Mouse (Mus musculus) small intestine, adult 2 months (tissue): ENCODE data around the gene Sipa1l3. TPM values are rescaled to one million over a fixed set of nuclear protein-coding genes. Genes with fewer than 3 reads are reported as not detected.

Experiments used
- H3K27ac ChIP-seq: fragments of 200-500 bp; 2 replicates; pipeline ENCODE4 v1.5.1; 2012; ENCODE audit warnings: low read depth, low read length, control low read depth, inconsistent platforms; ENCODE audit not compliant: insufficient read depth
- H3K27me3 ChIP-seq: fragments of 200-500 bp; 2 replicates; pipeline ENCODE4 v1.6.1; 2012; ENCODE audit warnings: mild to moderate bottlenecking, moderate library complexity, low read length, inconsistent platforms; ENCODE audit not compliant: control insufficient read depth, insufficient read depth
- H3K36me3 ChIP-seq: fragments of 200-500 bp; 2 replicates; pipeline ENCODE4 v1.6.1; 2012; ENCODE audit warnings: mild to moderate bottlenecking, low read length, control low read depth, inconsistent platforms; ENCODE audit not compliant: control insufficient read depth, insufficient read depth
- H3K4me1 ChIP-seq: fragments of 200-500 bp; 2 replicates; pipeline ENCODE4 v1.6.1; 2012; ENCODE audit warnings: low read length, inconsistent platforms, mixed read lengths; ENCODE audit not compliant: control insufficient read depth, insufficient read depth, insufficient read length
- H3K4me3 ChIP-seq: fragments of 200-500 bp; 2 replicates; pipeline ENCODE4 v1.5.1; 2012; ENCODE audit warnings: low read depth, mild to moderate bottlenecking, control low read depth, inconsistent platforms, low read length, moderate library complexity
- CTCF ChIP-seq: fragments of 200-500 bp; IDR thresholded peaks from 2 replicates; pipeline ENCODE4 v1.5.1; 2012; ENCODE audit warnings: low read depth, mild to moderate bottlenecking, control low read depth, inconsistent platforms, low read length, moderate library complexity, mixed read lengths; ENCODE audit not compliant: insufficient replicate concordance, insufficient read length; ENCODE audit errors: extremely low read depth
- POLR2A ChIP-seq: fragments of 200-500 bp; IDR thresholded peaks from 2 replicates; pipeline ENCODE4 v1.6.1; 2012; ENCODE audit warnings: low read depth, mild to moderate bottlenecking, control low read depth, inconsistent platforms, low read length, moderate library complexity
- WGBS: fragments of 180-500 bp; shearing (Covaris S2); methylation state at CpG from one replicate; pipeline ENCODE4 v1.1.7; 2018; 5-methylcytosine and 5-hydroxymethylcytosine counted together
- polyA plus RNA-seq: library from polyadenylated mRNA; depleted of rRNA; stranded (reverse); fragments of >200 nt; gene quantifications from 2 replicates; pipeline ENCODE4 v1.2.3, GENCODE M21; 2012

The Sipa1l3 gene
- polyA plus RNA-seq, 1 experiment, result 192 TPM

DNA sequence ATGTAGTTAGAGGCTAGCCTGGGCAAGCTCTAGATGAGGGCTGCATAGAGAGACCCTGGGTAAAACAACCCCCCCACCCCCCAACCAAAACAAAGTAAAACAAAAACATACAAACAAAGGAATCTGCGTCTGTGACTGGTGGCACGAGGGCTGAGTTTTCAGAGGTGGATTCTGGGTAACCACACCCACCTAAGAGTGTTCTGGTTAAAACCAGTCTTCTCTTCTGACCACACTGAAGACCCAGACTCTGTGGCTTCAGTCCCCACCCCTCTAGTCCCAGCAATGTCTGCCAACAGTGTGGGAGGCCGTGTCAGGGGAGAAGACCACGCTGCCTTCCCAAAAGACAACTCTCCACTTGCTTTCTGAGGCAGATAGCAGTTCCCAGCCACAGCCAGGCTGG, 72.3 kb downstream of the Sipa1l3 start:
- 73% methylated on average over 4 of the region's 4 CpGs for WGBS
- Histone ChIP-seq H3K4me1 (peaks cover 33% of the 10 kb centered on the region), H3K27me3 (no peaks in the 10 kb centered on the region), H3K27ac (no peak overlapping the region), H3K36me3 (0 out of 2 replicates have a peak, but pooled peaks cover 1% of the 10 kb centered on the region), H3K4me3 (no peak overlapping the region)
- TF ChIP-seq CTCF, result no peak

DNA sequence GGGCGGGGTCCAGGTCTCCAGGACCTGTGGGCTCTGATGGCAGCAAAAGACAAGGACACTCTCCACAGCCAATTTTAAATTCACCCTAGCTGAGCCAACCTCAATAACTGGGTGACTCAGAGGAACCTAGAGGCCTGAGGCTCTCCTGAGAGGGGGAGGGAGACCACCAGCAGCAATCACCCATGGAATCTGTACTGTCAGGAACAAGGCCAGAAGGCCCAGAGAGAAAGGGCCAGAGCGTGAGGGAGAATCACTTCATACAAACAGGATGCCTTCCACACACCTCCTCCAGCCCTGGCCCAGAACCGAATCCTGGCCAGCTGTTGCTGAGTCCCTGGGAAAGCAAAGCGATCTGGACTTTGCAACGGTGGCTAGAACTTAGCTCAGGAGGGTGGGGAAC, 73.9 kb downstream of the Sipa1l3 start:
- WGBS, result 34% methylated on average over 5 of the region's 5 CpGs
- Histone ChIP-seq H3K27ac (no peak overlapping the region; the same call in 1 of the 2 replicates), H3K36me3 (0 out of 2 replicates have a peak, but pooled peaks cover 1% of the 10 kb centered on the region), H3K4me1 (peaks cover 33% of the 10 kb centered on the region), H3K27me3 (no peaks in the 10 kb centered on the region), H3K4me3 (no peak overlapping the region)
- TF ChIP-seq CTCF (no peak), POLR2A (no peak)

DNA sequence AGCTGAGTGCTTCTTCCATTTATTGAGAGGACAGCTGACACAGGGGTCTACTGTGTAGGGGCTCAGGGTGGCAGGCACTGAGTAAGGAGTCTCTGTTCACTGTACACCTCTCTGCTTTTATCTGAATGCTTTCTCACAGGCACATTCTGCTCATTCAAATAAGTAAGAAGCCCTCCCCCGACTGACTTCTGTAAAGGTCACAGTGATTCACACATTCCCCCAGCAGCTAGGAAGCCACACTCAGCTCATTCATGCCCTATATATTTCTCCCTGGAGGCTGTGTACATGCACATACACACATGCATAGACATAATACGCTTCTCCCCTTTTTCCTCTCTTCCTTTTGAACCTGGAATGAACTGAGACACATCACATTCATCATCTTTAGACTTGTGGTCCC, 74.4 kb downstream of the Sipa1l3 start:
- TF ChIP-seq POLR2A (no peak), CTCF (no peak)
- Histone ChIP-seq H3K36me3 (0 out of 2 replicates have a peak, but pooled peaks cover 1% of the 10 kb centered on the region), H3K27ac (no peak overlapping the region), H3K4me1 (peaks cover 33% of the 10 kb centered on the region), H3K27me3 (no peaks in the 10 kb centered on the region), H3K4me3 (no peak overlapping the region)
- 49% methylated on average over 2 of the region's 2 CpGs for WGBS

DNA sequence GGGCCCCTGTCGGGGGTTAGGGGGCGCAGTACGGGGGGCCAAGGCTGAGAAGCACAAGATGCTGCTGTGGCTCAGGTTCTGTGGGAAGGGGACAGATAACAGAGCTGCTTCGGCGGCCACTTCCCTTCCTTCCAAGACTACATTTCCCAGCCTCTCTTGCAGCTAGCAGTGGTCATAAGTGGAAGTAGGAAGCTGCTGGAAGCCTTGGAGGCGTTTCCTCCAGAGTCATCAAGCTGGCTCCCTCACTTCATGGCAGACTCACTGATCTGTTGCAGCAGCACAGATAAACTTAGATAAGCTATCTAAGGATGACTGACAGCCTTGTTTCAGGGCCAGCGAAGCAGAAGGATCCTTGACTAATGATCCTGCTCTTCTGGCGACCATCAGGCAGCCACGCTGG, 76.6 kb downstream of the Sipa1l3 start:
- Histone ChIP-seq H3K27ac (no peak overlapping the region), H3K4me1 (peaks cover 23% of the 10 kb centered on the region), H3K4me3 (no peak overlapping the region), H3K36me3 (0 out of 2 replicates have a peak, but pooled peaks cover 1% of the 10 kb centered on the region), H3K27me3 (no peaks in the 10 kb centered on the region)
- TF ChIP-seq POLR2A (no peak), CTCF (no peak)
- 67% methylated on average over 9 of the region's 9 CpGs for WGBS

DNA sequence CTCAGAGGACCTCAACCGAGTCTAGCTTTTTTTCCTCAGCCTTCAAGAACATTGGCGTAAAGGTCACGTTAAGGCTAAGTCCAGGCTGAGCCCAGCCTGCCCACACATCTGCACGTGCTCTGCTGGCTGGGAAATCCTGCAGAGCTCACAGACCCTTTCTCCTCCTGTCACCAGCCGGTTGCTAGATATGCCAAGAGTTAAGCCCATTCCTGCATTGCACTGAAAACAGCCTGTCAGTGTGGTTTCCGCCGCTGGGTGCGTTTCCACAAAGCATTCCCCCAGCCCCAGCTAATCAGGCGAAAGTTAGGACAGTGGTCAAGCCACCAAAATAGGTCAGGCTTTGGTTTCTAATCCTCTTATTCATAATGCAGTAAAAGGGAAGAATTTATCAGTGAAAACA, 77.3 kb downstream of the Sipa1l3 start:
- TF ChIP-seq POLR2A, result no peak
- Histone ChIP-seq H3K4me1 (peaks cover 19% of the 10 kb centered on the region), H3K27me3 (no peaks in the 10 kb centered on the region), H3K27ac (no peak overlapping the region), H3K36me3 (0 out of 2 replicates have a peak, but pooled peaks cover 1% of the 10 kb centered on the region), H3K4me3 (no peak overlapping the region)
- 86% methylated on average over 9 of the region's 9 CpGs for WGBS

DNA sequence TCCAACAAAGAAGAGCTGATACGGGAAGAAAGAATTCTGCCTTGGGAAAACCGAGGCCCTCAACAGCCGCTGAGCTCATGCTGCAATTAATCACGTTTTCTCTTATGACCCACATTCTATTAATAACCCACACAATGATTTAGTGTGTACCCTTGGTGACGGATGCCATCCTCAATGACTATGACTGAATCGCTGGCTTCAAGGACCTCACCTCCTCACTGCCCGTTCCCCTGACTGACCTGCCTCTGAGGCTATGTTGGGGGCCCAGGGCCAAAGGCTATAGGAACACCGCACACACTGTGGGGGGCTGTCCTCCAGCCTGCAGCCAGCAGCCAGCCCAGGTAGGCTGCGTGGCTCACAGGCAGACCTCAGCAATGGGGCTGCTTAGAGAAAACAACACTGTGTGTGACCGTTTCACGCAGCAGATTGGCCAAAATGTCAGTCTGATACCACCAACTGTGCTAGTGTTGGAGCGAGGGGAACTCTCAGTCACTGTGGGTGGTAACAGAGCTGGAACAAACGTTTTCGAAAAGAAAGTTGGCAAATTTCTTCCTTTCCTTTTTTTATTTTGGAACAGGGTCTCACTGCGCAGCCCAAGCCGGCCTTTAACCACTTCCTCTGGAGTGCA, 79.7 kb downstream of the Sipa1l3 start:
- no peaks in the 10 kb centered on the region for H3K27me3 ChIP-seq
- H3K36me3 ChIP-seq, result peaks cover 3% of the 10 kb centered on the region; the same call in 1 of the 2 replicates
- no peak overlapping the region for H3K27ac ChIP-seq
- peaks cover 6% of the 10 kb centered on the region for H3K4me1 ChIP-seq
- TF ChIP-seq POLR2A, result no peak
- TF ChIP-seq CTCF, result no peak
- H3K4me3 ChIP-seq, result no peak overlapping the region
- 80% methylated on average over 16 of the region's 16 CpGs for WGBS

DNA sequence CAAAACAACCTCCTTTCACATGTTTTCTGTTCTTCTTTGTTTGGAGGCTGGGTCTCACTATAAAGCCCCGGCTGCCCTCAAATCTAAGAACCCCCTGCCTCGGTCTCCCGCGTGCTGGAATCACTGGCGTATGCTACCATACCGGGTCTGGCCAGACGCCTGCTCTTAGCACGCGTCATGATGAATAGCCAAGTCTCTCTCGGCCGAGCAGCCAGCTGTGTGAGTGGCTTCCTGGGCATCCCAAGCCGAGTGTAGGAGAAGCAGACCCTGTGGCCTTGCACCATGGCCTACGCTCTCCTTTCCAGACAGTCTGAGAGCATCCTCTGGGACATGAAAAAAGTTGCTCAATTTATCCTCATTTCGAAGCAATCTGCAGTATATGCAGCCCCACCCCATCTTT, 80.2 kb downstream of the Sipa1l3 start:
- H3K36me3 ChIP-seq, result peaks cover 6% of the 10 kb centered on the region; the same call in 1 of the 2 replicates
- H3K4me3 ChIP-seq, result no peak overlapping the region
- 85% methylated on average over 14 of the region's 14 CpGs for WGBS
- peaks cover 5% of the 10 kb centered on the region; the same call in 1 of the 2 replicates for H3K4me1 ChIP-seq
- TF ChIP-seq CTCF (no peak), POLR2A (no peak)
- no peak overlapping the region for H3K27ac ChIP-seq
- no peaks in the 10 kb centered on the region for H3K27me3 ChIP-seq

DNA sequence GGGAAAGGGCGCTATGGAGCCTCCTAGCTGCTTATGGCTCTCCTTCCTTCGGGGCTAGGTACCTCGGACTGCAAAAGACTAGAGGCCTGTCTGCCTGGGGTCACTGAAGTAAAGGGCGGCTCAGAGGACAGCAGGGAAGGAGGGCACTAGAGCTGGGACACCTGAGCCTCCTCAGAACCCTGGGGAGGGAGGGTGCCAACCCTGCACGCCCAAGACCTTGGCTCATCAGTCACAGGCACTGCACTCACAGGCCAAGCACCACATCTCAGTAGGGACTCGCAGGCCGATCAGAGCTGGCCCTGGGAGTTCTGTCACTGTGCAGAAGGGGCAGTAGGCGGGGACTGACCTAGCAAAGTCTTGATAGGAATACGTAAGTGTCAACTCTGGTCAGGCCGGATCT, 81.4 kb downstream of the Sipa1l3 start:
- Histone ChIP-seq H3K27ac (no peak overlapping the region), H3K27me3 (no peaks in the 10 kb centered on the region), H3K36me3 (peaks cover 9% of the 10 kb centered on the region; the same call in 1 of the 2 replicates), H3K4me3 (no peak overlapping the region), H3K4me1 (peaks cover 2% of the 10 kb centered on the region; the same call in 1 of the 2 replicates)
- TF ChIP-seq POLR2A, result no peak
- no peak for TF ChIP-seq CTCF
- WGBS, result 81% methylated on average over 10 of the region's 10 CpGs
